In genomic region chr8:75033511-75034243, GRCm38 (mm10) we compare ENCODE assay signal across 7 mouse cellular contexts. TPM values are rescaled to one million over a fixed set of nuclear protein-coding genes. Genes with fewer than 3 reads are reported as not detected.
DNase-seq lines count a peak whose midpoint lies in the region; ATAC-seq lines count a peak whose summit lies in the region.

Gene Tom1, plus strand, starts transcription at chr8:75033705.

- H3K4me1 ChIP-seq in embryonic facial prominence, embryonic 11.5 days (ENCODE audit: control insufficient read depth, insufficient read depth, low read length), result no peaks in the 10 kb centered on the region; the same call in 1 of the 2 replicates
- H3K4me1 ChIP-seq in limb, embryonic 10.5 days, result peaks cover 21% of the 10 kb centered on the region
- peaks cover 9% of the 10 kb centered on the region for H3K4me1 ChIP-seq in midbrain, embryonic 13.5 days (replicated peaks)

- peak within 1 kb of the TSS; percentile 58 for H3K4me2 ChIP-seq in embryonic facial prominence, embryonic 11.5 days (ENCODE audit: low read depth, low read length)
- H3K4me2 ChIP-seq in midbrain, embryonic 13.5 days (replicated peaks), result peak within 1 kb of the TSS; percentile 71

- H3K9me3 ChIP-seq in embryonic facial prominence, embryonic 11.5 days (replicated peaks; ENCODE audit: control insufficient read depth, low read length), result no peaks in the 10 kb centered on the region
- H3K9me3 ChIP-seq in limb, embryonic 10.5 days (replicated peaks), result no peaks in the 10 kb centered on the region
- no peaks in the 10 kb centered on the region for H3K9me3 ChIP-seq in midbrain, embryonic 13.5 days

- peak; percentile 98 for DNase-seq in adrenal gland, postnatal 14 days
- DNase-seq in embryonic facial prominence, embryonic 11.5 days (ENCODE audit: low spot score), result peak; percentile 99
- peak; percentile 98 for DNase-seq in kidney, adult 11 months
- peak; percentile 97 for DNase-seq in limb, embryonic 10.5 days (ENCODE audit: low spot score)
- DNase-seq in spleen, adult 12 weeks (ENCODE audit: low spot score), result peak; percentile 98

- peak; percentile 97 for ATAC-seq in embryonic facial prominence, embryonic 11.5 days (replicated peaks; ENCODE audit: insufficient number of reproducible peaks, low FRiP score, low TSS enrichment, low read depth)
- peak; percentile 86 for ATAC-seq in granulocyte monocyte progenitor cell, adult 5-6 weeks (replicated peaks; ENCODE audit: poor library complexity, severe bottlenecking)
- peak; percentile 99 for ATAC-seq in midbrain, embryonic 13.5 days

- H3K27me3 ChIP-seq in embryonic facial prominence, embryonic 11.5 days (ENCODE audit: control insufficient read depth, insufficient read depth, low read length), result no peaks in the 10 kb centered on the region
- H3K27me3 ChIP-seq in limb, embryonic 10.5 days (ENCODE audit: low read depth, poor library complexity, severe bottlenecking), result no peaks in the 10 kb centered on the region
- no peaks in the 10 kb centered on the region for H3K27me3 ChIP-seq in midbrain, embryonic 13.5 days

- peak within 1 kb of the TSS; percentile 39; the same call in 1 of the 2 replicates for H3K27ac ChIP-seq in embryonic facial prominence, embryonic 11.5 days (replicated peaks; ENCODE audit: low read depth, low read length)
- peak within 1 kb of the TSS; percentile 86 for H3K27ac ChIP-seq in limb, embryonic 10.5 days
- peak within 1 kb of the TSS; percentile 83 for H3K27ac ChIP-seq in midbrain, embryonic 13.5 days

- peak within 1 kb of the TSS; percentile 63 for H3K9ac ChIP-seq in embryonic facial prominence, embryonic 11.5 days (replicated peaks; ENCODE audit: low read length)
- H3K9ac ChIP-seq in midbrain, embryonic 13.5 days (replicated peaks), result peak within 1 kb of the TSS; percentile 69

- H3K4me3 ChIP-seq in embryonic facial prominence, embryonic 11.5 days (ENCODE audit: low read depth, low read length), result peak within 1 kb of the TSS; percentile 62
- H3K4me3 ChIP-seq in limb, embryonic 10.5 days, result peak within 1 kb of the TSS; percentile 72
- H3K4me3 ChIP-seq in midbrain, embryonic 13.5 days (replicated peaks), result peak within 1 kb of the TSS; percentile 58

- H3K36me3 ChIP-seq in embryonic facial prominence, embryonic 11.5 days (replicated peaks; ENCODE audit: control insufficient read depth, insufficient read depth, low read depth, low read length), result no peaks in the 10 kb centered on the region; the same call in 1 of the 2 replicates
- peaks cover 31% of the 10 kb centered on the region for H3K36me3 ChIP-seq in limb, embryonic 10.5 days
- H3K36me3 ChIP-seq in midbrain, embryonic 13.5 days, result peaks cover 18% of the 10 kb centered on the region

- WGBS in embryonic facial prominence, embryonic 11.5 days, result under 1% methylated on average over 62 of the region's 62 CpGs
- under 1% methylated on average over 62 of the region's 62 CpGs for WGBS in limb, embryonic 10.5 days
- WGBS in midbrain, embryonic 13.5 days, result under 1% methylated on average over 62 of the region's 62 CpGs

RNA-seq across cellular contexts. Expression of gene Tom1, which starts in this region (rescaled TPM):
- total RNA-seq in adrenal gland, postnatal 14 days (2021), result 37.0 and 40.1 TPM in 2 replicates
- polyA plus RNA-seq in embryonic facial prominence, embryonic 11.5 days (2014; fragmentation: Nextera tagmentation; extraction: Ambion mirVana), result 26.3 and 32.4 TPM in 2 replicates
- 30.1 and 40.2 TPM in 2 replicates for total RNA-seq in granulocyte monocyte progenitor cell, adult 5-6 weeks (2014; fragmentation: Nextera tagmentation)
- 20.2 and 48.9 TPM in 2 replicates for total RNA-seq in granulocyte monocyte progenitor cell, adult 5-6 weeks (2017)
- 33.5 and 36.5 TPM in 2 replicates for polyA plus RNA-seq in limb, embryonic 10.5 days (2016; fragmentation: Nextera tagmentation; extraction: Ambion mirVana)
- 21.0 and 22.7 TPM in 2 replicates for polyA plus RNA-seq in midbrain, embryonic 13.5 days (2015; fragmentation: Nextera tagmentation; extraction: Ambion mirVana)

Comparison
In these comparisons a context has a peak if more than half of its experiments do, and no peak if none do; other contexts are left out.
1. Peak in every context shown above with its lines: DNase-seq, ATAC-seq, H3K4me3 ChIP-seq and H3K27ac ChIP-seq.